Mouse (Mus musculus) cortical plate, adult 2 months (tissue): ENCODE measurements around the gene Asic2.

Experiments
- CTCF ChIP-seq: fragments of 200-500 bp; IDR thresholded peaks from 2 replicates; pipeline ENCODE4 v1.5.1; 2011; ENCODE audit warnings: mild to moderate bottlenecking, control low read depth, low read length; ENCODE audit not compliant: insufficient read depth; ENCODE audit errors: extremely low read depth
- POLR2A ChIP-seq: fragments of 200-500 bp; IDR thresholded peaks from 2 replicates; pipeline ENCODE4 v1.6.1; 2011; ENCODE audit warnings: mild to moderate bottlenecking, low read length, control low read depth; ENCODE audit not compliant: insufficient read depth; ENCODE audit errors: extremely low read depth

DNA sequence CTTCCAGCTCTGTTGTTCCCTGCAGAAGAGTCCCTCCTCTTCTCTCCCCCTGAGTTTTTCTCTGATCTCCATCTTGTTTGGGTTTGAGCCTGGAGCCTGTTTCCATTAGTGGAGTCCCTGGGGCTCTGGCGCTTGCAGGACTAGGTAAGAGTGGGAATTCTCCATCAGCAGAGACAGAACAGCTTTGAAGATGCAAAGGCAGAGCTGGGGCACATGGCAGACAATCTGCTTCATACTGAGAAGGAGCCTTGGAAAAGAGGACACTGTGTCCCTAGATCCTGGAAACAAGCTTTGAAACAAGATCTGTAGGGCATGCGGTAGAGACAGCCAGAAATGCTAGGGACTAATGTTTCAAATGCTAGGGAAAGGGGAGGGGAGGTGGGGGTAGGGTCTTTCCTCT, 729.2 kb downstream of the Asic2 start:
- TF ChIP-seq CTCF, result no peak
- TF ChIP-seq POLR2A, result no peak
